Mouse (Mus musculus): ENCODE measurements around the gene Trpm3. TPM values are rescaled to one million over a fixed set of nuclear protein-coding genes. Genes with fewer than 3 reads are reported as not detected.

The Trpm3 gene
- total and polyA plus RNA-seq, 2 experiments, result not detected

GRCm38 (mm10) chr19:22692553-22692952, 553.7 kb downstream of the Trpm3 start:
- Histone ChIP-seq H3K36me3 (ENCODE audit: control insufficient read depth, insufficient read depth, low read length) (no peaks in the 10 kb centered on the region), H3K4me3 (ENCODE audit: insufficient read depth, low read depth, low read length) (no peak overlapping the region), H3K79me2 (ENCODE audit: control insufficient read depth, insufficient read depth, low read length) (no peaks in the 10 kb centered on the region), H3K4me1 (ENCODE audit: control insufficient read depth, insufficient read depth, low read length) (no peaks in the 10 kb centered on the region), H3K27ac (replicated peaks; ENCODE audit: insufficient read depth, low read depth, low read length) (no peak overlapping the region), H3K9ac (ENCODE audit: low read depth, low read length) (no peak overlapping the region), H3K27me3 (ENCODE audit: control insufficient read depth, insufficient read depth, low read length) (no peaks in the 10 kb centered on the region)
- no peak for DNase-seq (ENCODE audit: extremely low read depth, low read depth, low spot score)
- 87% methylated on average over 4 of the region's 4 CpGs for WGBS
- TF ChIP-seq POLR2A (IDR thresholded peaks at IDR 0.05; ENCODE audit: extremely low read depth, insufficient read depth, low read length), result no peak
- no peak for TF ChIP-seq CTCF (IDR thresholded peaks at IDR 0.05; ENCODE audit: low read depth, low read length)

GRCm38 (mm10) chr19:22692956-22693355, 554.1 kb downstream of the Trpm3 start:
- WGBS, result 88% methylated on average over 5 of the region's 5 CpGs
- Histone ChIP-seq H3K4me3 (ENCODE audit: insufficient read depth, low read depth, low read length) (no peak overlapping the region), H3K4me1 (ENCODE audit: control insufficient read depth, insufficient read depth, low read length) (no peaks in the 10 kb centered on the region), H3K27ac (replicated peaks; ENCODE audit: insufficient read depth, low read depth, low read length) (no peak overlapping the region), H3K36me3 (ENCODE audit: control insufficient read depth, insufficient read depth, low read length) (no peaks in the 10 kb centered on the region), H3K27me3 (ENCODE audit: control insufficient read depth, insufficient read depth, low read length) (no peaks in the 10 kb centered on the region), H3K9ac (ENCODE audit: low read depth, low read length) (no peak overlapping the region), H3K79me2 (ENCODE audit: control insufficient read depth, insufficient read depth, low read length) (no peaks in the 10 kb centered on the region)
- TF ChIP-seq CTCF (IDR thresholded peaks at IDR 0.05; ENCODE audit: low read depth, low read length), result no peak
- TF ChIP-seq POLR2A (IDR thresholded peaks at IDR 0.05; ENCODE audit: extremely low read depth, insufficient read depth, low read length), result no peak
- no peak for DNase-seq (ENCODE audit: extremely low read depth, low read depth, low spot score)

- Histone ChIP-seq H3K36me3 (ENCODE audit: control insufficient read depth, insufficient read depth, low read length) (no peaks in the 10 kb centered on the region), H3K27ac (replicated peaks; ENCODE audit: insufficient read depth, low read depth, low read length) (no peak overlapping the region), H3K79me2 (ENCODE audit: control insufficient read depth, insufficient read depth, low read length) (no peaks in the 10 kb centered on the region), H3K27me3 (ENCODE audit: control insufficient read depth, insufficient read depth, low read length) (no peaks in the 10 kb centered on the region), H3K4me1 (ENCODE audit: control insufficient read depth, insufficient read depth, low read length) (no peaks in the 10 kb centered on the region), H3K9ac (ENCODE audit: low read depth, low read length) (no peak overlapping the region), H3K4me3 (ENCODE audit: insufficient read depth, low read depth, low read length) (no peak overlapping the region)
- WGBS, result 64% methylated on average over 2 of the region's 2 CpGs
- DNase-seq (ENCODE audit: extremely low read depth, low read depth, low spot score), result no peak
- no peak for TF ChIP-seq CTCF (IDR thresholded peaks at IDR 0.05; ENCODE audit: low read depth, low read length)
- no peak for TF ChIP-seq POLR2A (IDR thresholded peaks at IDR 0.05; ENCODE audit: extremely low read depth, insufficient read depth, low read length)
Observed at GRCm38 (mm10) chr19:22695423-22695822, 556.6 kb downstream of the Trpm3 start.

- Histone ChIP-seq H3K4me3 (ENCODE audit: insufficient read depth, low read depth, low read length) (no peak overlapping the region), H3K79me2 (ENCODE audit: control insufficient read depth, insufficient read depth, low read length) (no peaks in the 10 kb centered on the region), H3K27ac (replicated peaks; ENCODE audit: insufficient read depth, low read depth, low read length) (no peak overlapping the region), H3K36me3 (ENCODE audit: control insufficient read depth, insufficient read depth, low read length) (no peaks in the 10 kb centered on the region), H3K27me3 (ENCODE audit: control insufficient read depth, insufficient read depth, low read length) (no peaks in the 10 kb centered on the region), H3K9ac (ENCODE audit: low read depth, low read length) (no peak overlapping the region), H3K4me1 (ENCODE audit: control insufficient read depth, insufficient read depth, low read length) (peaks cover 2% of the 10 kb centered on the region; the same call in 1 of the 2 replicates)
- 87% methylated on average over 4 of the region's 4 CpGs for WGBS
- no peak for TF ChIP-seq POLR2A (IDR thresholded peaks at IDR 0.05; ENCODE audit: extremely low read depth, insufficient read depth, low read length)
- no peak for TF ChIP-seq CTCF (IDR thresholded peaks at IDR 0.05; ENCODE audit: low read depth, low read length)
- DNase-seq (ENCODE audit: extremely low read depth, low read depth, low spot score), result no peak
Observed at GRCm38 (mm10) chr19:22698737-22699136, 559.9 kb downstream of the Trpm3 start.

- Histone ChIP-seq H3K9ac (ENCODE audit: low read depth, low read length) (no peak overlapping the region), H3K4me3 (ENCODE audit: insufficient read depth, low read depth, low read length) (no peak overlapping the region), H3K79me2 (ENCODE audit: control insufficient read depth, insufficient read depth, low read length) (no peaks in the 10 kb centered on the region), H3K27me3 (ENCODE audit: control insufficient read depth, insufficient read depth, low read length) (no peaks in the 10 kb centered on the region), H3K36me3 (ENCODE audit: control insufficient read depth, insufficient read depth, low read length) (no peaks in the 10 kb centered on the region), H3K4me1 (ENCODE audit: control insufficient read depth, insufficient read depth, low read length) (peaks cover 2% of the 10 kb centered on the region; the same call in 1 of the 2 replicates), H3K27ac (replicated peaks; ENCODE audit: insufficient read depth, low read depth, low read length) (no peak overlapping the region)
- WGBS, result 44% methylated on average over 5 of the region's 5 CpGs
- TF ChIP-seq POLR2A (IDR thresholded peaks at IDR 0.05; ENCODE audit: extremely low read depth, insufficient read depth, low read length), result no peak
- no peak for TF ChIP-seq CTCF (IDR thresholded peaks at IDR 0.05; ENCODE audit: low read depth, low read length)
- DNase-seq (ENCODE audit: extremely low read depth, low read depth, low spot score), result peak; percentile 98
Observed at GRCm38 (mm10) chr19:22700871-22701651, 562.2 kb downstream of the Trpm3 start.

GRCm38 (mm10) chr19:22703876-22704275, 565.0 kb downstream of the Trpm3 start:
- Histone ChIP-seq H3K27ac (replicated peaks; ENCODE audit: insufficient read depth, low read depth, low read length) (no peak overlapping the region), H3K4me1 (ENCODE audit: control insufficient read depth, insufficient read depth, low read length) (peaks cover 2% of the 10 kb centered on the region; the same call in 1 of the 2 replicates), H3K79me2 (ENCODE audit: control insufficient read depth, insufficient read depth, low read length) (no peaks in the 10 kb centered on the region), H3K36me3 (ENCODE audit: control insufficient read depth, insufficient read depth, low read length) (no peaks in the 10 kb centered on the region), H3K27me3 (ENCODE audit: control insufficient read depth, insufficient read depth, low read length) (no peaks in the 10 kb centered on the region), H3K4me3 (ENCODE audit: insufficient read depth, low read depth, low read length) (no peak overlapping the region), H3K9ac (ENCODE audit: low read depth, low read length) (no peak overlapping the region)
- DNase-seq (ENCODE audit: extremely low read depth, low read depth, low spot score), result peak; percentile 85
- TF ChIP-seq CTCF (IDR thresholded peaks at IDR 0.05; ENCODE audit: low read depth, low read length), result no peak
- no peak for TF ChIP-seq POLR2A (IDR thresholded peaks at IDR 0.05; ENCODE audit: extremely low read depth, insufficient read depth, low read length)
- WGBS, result 51% methylated on average over 6 of the region's 6 CpGs

All from liver, adult 2 months (tissue).